Mouse (Mus musculus): ENCODE measurements around the gene Rhot2. TPM values are rescaled to one million over a fixed set of nuclear protein-coding genes. Genes with fewer than 3 reads are reported as not detected.

Gene Rhot2
- polyA plus RNA-seq, 1 experiment, result 87.5 TPM

DNA sequence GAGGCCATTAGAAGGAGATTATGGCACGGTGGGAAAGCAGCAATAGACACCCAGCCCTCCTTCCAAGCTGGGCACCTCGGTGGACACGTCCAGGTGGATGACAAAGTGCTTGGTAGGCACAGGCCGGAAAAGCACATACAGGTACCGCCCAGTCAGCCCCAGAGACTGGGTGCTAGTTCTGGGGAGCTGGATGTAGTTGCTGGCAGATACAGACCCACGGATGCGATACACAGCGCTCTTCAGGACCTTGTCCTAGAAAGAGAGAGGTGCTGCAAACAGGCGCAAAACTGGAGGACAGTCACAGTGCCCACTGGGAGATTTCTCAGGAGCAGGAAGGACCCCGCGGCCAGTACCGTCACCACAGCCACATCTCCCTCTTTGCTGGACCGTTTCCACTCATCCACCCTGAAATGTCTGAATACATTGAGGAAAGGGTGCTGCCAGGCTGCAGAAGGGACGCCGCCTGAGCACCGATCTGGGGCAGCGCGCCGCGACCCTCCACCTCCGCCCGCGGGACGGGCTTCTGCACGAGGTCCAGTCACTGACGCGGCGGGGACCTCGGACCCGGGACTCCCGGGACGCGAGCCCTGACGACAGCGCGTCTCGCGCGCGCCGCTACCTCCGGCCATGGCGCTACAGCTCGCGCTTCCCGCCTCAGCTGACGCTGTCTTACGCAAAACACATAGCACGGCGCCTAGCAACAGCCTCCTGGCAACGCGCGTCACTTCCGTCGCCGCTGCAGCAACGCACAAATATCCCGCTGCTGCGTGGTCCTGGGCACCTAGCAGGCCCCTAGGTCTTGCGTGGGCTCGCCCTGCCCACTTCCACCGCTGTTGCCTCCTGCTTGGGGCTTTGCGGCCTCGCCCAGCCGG lies 16.4 kb upstream of the Rhot2 start, which contains the start of gene Wdr90:
TSS of gene Wdr90 (minus strand) at position 670 of the 872 bp plus-strand sequence.
- TF ChIP-seq POLR2A (IDR thresholded peaks at IDR 0.05; ENCODE audit: low read depth, low read length) (no peak), CTCF (IDR thresholded peaks at IDR 0.05; ENCODE audit: extremely low read depth, insufficient read length, insufficient replicate concordance, low read depth, low read length) (no peak)
- Histone ChIP-seq H3K27me3 (ENCODE audit: control insufficient read depth, insufficient read depth, low read length) (no peaks in the 10 kb centered on the region), H3K4me1 (ENCODE audit: control insufficient read depth, insufficient read depth, insufficient read length, low read length) (peaks cover 35% of the 10 kb centered on the region), H3K4me3 (ENCODE audit: low read depth, low read length) (peak within 1 kb of the TSS; percentile 81), H3K36me3 (ENCODE audit: control insufficient read depth, insufficient read depth, low read length) (no peaks in the 10 kb centered on the region), H3K27ac (ENCODE audit: insufficient read depth, low read depth, low read length) (peak within 1 kb of the TSS; percentile 46)
- WGBS, result 2% methylated on average over 65 of the region's 65 CpGs

DNA sequence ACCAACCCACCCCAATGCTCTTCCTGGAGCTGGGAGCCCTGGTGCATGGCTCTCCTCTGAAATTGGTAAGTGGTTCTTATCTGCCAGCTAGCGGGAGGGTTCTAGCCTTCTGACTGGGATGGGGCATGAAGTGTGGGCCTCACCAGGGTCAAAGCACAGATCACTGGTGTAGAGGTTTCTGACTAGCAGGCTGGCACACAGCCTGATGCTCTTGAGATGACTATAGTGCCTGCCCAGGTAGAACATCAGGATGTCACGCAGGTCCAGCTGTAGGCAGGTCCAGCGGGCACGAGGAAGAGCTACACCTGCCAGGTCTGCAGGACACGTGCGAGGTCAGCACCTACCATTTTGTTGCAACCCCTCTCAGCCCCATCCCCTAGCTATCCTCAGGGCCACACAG lies 15.6 kb upstream of the Rhot2 start:
- Histone ChIP-seq H3K36me3 (ENCODE audit: control insufficient read depth, insufficient read depth, low read length) (no peaks in the 10 kb centered on the region), H3K4me3 (ENCODE audit: low read depth, low read length) (no peak overlapping the region), H3K27me3 (ENCODE audit: control insufficient read depth, insufficient read depth, low read length) (no peaks in the 10 kb centered on the region), H3K27ac (ENCODE audit: insufficient read depth, low read depth, low read length) (no peak overlapping the region), H3K4me1 (ENCODE audit: control insufficient read depth, insufficient read depth, insufficient read length, low read length) (peaks cover 28% of the 10 kb centered on the region)
- TF ChIP-seq POLR2A (IDR thresholded peaks at IDR 0.05; ENCODE audit: low read depth, low read length) (no peak), CTCF (IDR thresholded peaks at IDR 0.05; ENCODE audit: extremely low read depth, insufficient read length, insufficient replicate concordance, low read depth, low read length) (no peak)
- WGBS, result 91% methylated on average over 6 of the region's 6 CpGs

DNA sequence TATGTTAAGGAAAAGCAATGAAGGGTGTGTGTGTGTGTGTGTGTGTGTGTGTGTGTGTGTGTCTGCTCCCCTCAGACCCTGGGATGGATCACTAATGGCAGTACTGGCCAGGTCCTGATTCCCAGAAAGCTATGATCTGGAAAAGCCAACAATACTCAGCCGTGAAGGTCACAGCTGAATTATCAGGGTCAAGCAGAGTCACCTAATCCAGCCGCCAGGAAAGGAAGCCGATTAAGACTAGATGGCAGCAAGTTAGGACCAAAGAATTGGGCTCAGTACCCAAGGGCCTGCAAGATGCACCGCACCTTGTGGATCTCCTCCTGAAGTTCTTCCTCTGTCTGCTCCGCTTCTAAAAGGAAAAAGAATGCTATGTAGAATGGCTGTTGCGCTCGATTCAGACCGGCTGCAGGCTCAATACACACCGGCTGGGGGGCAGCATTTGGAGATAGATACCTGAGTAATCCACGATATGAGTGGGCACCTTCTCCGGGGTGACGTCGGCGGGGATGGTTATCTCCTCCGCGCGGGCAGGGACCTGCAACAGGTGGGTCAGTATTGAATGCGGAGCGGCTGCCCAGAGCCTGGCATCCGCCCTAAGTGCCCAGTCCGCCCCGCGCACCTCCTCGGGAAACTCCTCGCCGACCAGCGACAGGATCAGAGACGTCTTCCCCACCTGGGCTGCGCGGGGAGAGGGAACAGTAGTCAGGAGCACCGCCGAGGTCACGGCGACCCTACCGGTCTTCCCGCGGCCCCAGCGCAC lies 835 bp downstream of the Rhot2 start:
- H3K36me3 ChIP-seq (ENCODE audit: control insufficient read depth, insufficient read depth, low read length), result peaks cover 30% of the 10 kb centered on the region
- TF ChIP-seq POLR2A (IDR thresholded peaks at IDR 0.05; ENCODE audit: low read depth, low read length), result no peak
- TF ChIP-seq CTCF (IDR thresholded peaks at IDR 0.05; ENCODE audit: extremely low read depth, insufficient read length, insufficient replicate concordance, low read depth, low read length), result no peak
- under 1% methylated on average over 38 of the region's 38 CpGs for WGBS

DNA sequence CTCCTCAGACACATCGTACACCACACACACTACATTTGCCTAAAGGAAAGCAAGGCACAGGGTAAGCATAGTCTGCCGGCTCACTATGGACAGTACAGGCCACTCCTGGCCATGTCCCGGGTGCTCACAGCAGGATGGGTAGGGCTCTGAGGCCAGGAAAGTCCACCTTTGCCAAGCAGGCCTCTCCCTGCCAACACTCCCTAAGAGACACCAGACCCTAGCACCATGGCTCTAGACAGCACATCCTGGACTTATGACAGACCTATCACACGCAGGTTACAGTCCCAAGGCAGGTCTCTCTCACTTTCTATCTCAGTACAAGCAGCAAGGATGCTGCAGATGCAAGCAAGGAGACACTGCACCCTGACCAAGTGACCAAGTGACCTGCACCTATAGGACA lies 1.5 kb downstream of the Rhot2 start:
- TF ChIP-seq POLR2A (IDR thresholded peaks at IDR 0.05; ENCODE audit: low read depth, low read length) (no peak), CTCF (IDR thresholded peaks at IDR 0.05; ENCODE audit: extremely low read depth, insufficient read length, insufficient replicate concordance, low read depth, low read length) (no peak)

More for the DNA sequence above, 835 bp downstream of the Rhot2 start:
- H3K4me3 ChIP-seq (ENCODE audit: low read depth, low read length), result peak overlapping the region; percentile 92
- no peaks in the 10 kb centered on the region for H3K27me3 ChIP-seq (ENCODE audit: control insufficient read depth, insufficient read depth, low read length)
- peak overlapping the region; percentile 52 for H3K27ac ChIP-seq (ENCODE audit: insufficient read depth, low read depth, low read length)
- H3K4me1 ChIP-seq (ENCODE audit: control insufficient read depth, insufficient read depth, insufficient read length, low read length), result peaks cover 14% of the 10 kb centered on the region

DNA sequence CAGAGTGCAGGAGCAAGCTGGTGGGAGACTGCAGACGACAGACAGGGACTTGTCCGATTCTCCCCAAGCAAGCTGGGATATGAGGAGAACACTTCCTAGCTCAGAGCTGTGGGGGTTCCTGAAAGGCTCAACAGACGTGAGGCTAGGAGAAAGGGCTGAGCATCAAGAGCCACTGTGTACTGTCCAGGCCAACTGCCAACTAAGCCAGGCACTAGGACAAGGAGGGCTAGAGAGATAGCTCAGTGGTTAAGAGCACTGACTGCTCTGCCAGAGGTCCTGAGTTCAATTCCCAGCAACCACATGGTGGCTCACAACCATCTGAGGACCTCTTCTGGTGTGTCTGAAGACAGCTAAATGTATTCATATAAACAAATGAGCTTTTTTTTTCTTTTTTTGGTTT lies 2.1 kb downstream of the Rhot2 start:
- whole genome bisulfite sequencing, result 92% methylated on average over 3 of the region's 3 CpGs
- no peak overlapping the region for H3K27ac ChIP-seq (ENCODE audit: insufficient read depth, low read depth, low read length)

More for the DNA sequence above, 1.5 kb downstream of the Rhot2 start:
- Histone ChIP-seq H3K4me3 (ENCODE audit: low read depth, low read length) (peak overlapping the region; percentile 92; the same call in 1 of the 2 replicates), H3K27me3 (ENCODE audit: control insufficient read depth, insufficient read depth, low read length) (no peaks in the 10 kb centered on the region), H3K4me1 (ENCODE audit: control insufficient read depth, insufficient read depth, insufficient read length, low read length) (peaks cover 14% of the 10 kb centered on the region), H3K27ac (ENCODE audit: insufficient read depth, low read depth, low read length) (no peak overlapping the region; the same call in 1 of the 2 replicates), H3K36me3 (ENCODE audit: control insufficient read depth, insufficient read depth, low read length) (peaks cover 35% of the 10 kb centered on the region)
- WGBS, result 68% methylated on average over 4 of the region's 4 CpGs

DNA sequence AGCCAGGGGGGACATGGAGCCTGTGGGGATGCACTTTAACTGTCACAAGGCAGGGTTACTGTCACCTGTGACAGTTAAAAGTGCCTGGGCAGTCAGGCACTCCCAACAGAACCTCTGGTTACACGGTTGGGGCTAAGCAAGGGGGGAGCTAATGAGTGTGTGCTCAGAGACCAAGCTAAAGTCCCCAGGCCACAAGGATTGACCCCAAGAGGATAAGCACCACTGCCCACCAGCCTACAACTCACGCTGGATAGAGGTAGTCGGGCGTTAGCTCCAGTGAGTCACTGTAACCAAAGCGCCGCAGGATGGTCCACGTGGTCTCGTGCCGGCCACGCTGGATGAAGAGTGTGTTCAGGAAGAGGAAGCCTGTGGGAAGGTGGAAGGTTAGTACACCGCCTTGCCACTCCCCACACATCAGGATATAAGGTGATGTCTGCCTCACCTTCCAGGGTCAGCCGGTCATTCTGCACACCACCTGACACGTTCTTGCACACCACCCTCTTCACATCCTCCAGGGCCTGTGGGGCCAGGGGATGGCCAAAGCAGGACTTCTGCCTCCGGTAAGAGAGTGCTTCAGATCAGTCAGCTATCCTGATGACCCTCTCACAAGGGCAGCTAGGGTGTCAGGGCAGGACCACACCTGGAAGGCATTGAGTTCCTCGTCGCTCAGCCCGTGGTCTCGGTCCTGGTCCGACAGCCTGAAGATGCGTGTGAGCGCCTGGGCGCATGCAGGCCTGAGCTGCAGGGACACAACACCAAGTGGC lies 3.4 kb downstream of the Rhot2 start, which contains the start of gene Gm20683:
TSS of gene Gm20683 (minus strand) at position 647 of the 764 bp plus-strand sequence.
- no peak for TF ChIP-seq POLR2A (IDR thresholded peaks at IDR 0.05; ENCODE audit: low read depth, low read length)
- TF ChIP-seq CTCF (IDR thresholded peaks at IDR 0.05; ENCODE audit: extremely low read depth, insufficient read length, insufficient replicate concordance, low read depth, low read length), result no peak
- Histone ChIP-seq H3K4me3 (ENCODE audit: low read depth, low read length) (no peak within 1 kb of the TSS), H3K27ac (ENCODE audit: insufficient read depth, low read depth, low read length) (no peak within 1 kb of the TSS), H3K36me3 (ENCODE audit: control insufficient read depth, insufficient read depth, low read length) (peaks cover 35% of the 10 kb centered on the region), H3K4me1 (ENCODE audit: control insufficient read depth, insufficient read depth, insufficient read length, low read length) (peaks cover 23% of the 10 kb centered on the region), H3K27me3 (ENCODE audit: control insufficient read depth, insufficient read depth, low read length) (no peaks in the 10 kb centered on the region)
- 94% methylated on average over 22 of the region's 22 CpGs for WGBS

More for the DNA sequence above, 2.1 kb downstream of the Rhot2 start:
- no peak overlapping the region for H3K4me3 ChIP-seq (ENCODE audit: low read depth, low read length)
- no peaks in the 10 kb centered on the region for H3K27me3 ChIP-seq (ENCODE audit: control insufficient read depth, insufficient read depth, low read length)
- TF ChIP-seq POLR2A (IDR thresholded peaks at IDR 0.05; ENCODE audit: low read depth, low read length), result no peak
- TF ChIP-seq CTCF (IDR thresholded peaks at IDR 0.05; ENCODE audit: extremely low read depth, insufficient read length, insufficient replicate concordance, low read depth, low read length), result no peak
- peaks cover 14% of the 10 kb centered on the region for H3K4me1 ChIP-seq (ENCODE audit: control insufficient read depth, insufficient read depth, insufficient read length, low read length)
- peaks cover 35% of the 10 kb centered on the region for H3K36me3 ChIP-seq (ENCODE audit: control insufficient read depth, insufficient read depth, low read length)

All from small intestine, adult 2 months (tissue).